Mouse (Mus musculus) cortical plate, adult 2 months (tissue): Measurements from ENCODE around the gene Rbm15.

Experiments
- CTCF ChIP-seq: fragments of 200-500 bp; IDR thresholded peaks from 2 replicates; pipeline ENCODE4 v1.5.1; 2011; ENCODE audit warnings: mild to moderate bottlenecking, control low read depth, low read length; ENCODE audit not compliant: insufficient read depth; ENCODE audit errors: extremely low read depth
- POLR2A ChIP-seq: fragments of 200-500 bp; IDR thresholded peaks from 2 replicates; pipeline ENCODE4 v1.6.1; 2011; ENCODE audit warnings: mild to moderate bottlenecking, low read length, control low read depth; ENCODE audit not compliant: insufficient read depth; ENCODE audit errors: extremely low read depth

DNA sequence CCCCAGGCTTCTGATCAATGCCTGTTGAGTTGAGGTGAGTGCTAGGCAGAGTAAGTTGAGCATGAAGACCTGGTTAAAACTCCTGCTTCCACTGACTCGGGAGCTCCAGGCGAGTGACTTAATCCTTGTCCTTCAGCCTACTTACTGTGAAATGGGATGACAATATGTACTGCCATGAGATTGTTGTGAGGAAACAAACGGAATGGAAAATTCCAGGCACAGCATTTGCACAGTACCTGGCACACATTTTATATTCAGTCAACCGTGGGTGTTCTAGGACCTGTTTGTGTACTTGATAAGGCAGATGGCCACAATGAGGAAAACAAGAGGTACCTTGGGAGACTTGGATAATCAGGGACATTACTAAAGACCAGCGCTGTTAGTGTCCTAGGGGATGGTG lies 29.9 kb upstream of the Rbm15 start:
- TF ChIP-seq CTCF (no peak), POLR2A (no peak)
